Mouse (Mus musculus): Measurements from ENCODE around the gene Pdia5.

DNA sequence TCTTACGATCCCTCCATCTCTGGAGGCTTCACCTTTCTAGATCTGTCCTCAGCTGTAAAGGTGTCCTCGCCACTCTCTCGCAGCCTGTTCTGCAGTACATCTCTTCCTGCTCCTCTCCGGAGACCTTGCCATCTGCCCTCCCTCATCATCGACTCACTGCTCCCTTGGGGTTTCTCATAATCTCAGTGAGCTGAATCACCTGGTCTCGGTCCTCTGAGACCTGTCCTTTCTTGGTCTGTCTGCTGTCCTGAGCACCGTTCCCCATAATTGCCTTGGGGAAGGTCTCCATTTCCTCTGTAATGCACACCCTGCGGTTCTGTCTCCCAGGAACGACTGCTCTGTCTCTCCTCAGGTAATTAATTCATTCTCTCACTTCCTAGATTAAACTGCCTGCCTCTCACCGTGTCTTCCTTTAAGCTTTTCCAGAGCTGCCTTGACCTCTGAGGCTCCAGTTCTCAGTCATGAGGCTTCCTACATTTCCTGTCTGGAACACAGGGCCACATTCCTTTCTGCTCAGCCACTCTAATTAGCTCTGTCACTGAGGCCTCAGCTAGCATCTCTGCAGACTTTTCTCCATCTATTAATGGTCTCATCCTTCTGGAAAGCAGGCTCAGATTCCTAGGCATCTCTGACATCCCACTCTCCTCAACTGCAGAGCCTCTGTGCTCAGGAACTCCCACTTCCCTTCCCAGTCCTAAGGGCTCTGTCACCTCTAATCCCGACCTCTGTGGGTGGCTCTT, 18.8 kb upstream of the Pdia5 start:
- TF ChIP-seq GATA1 (IDR thresholded peaks at IDR 0.05; ENCODE audit: low read length) = no peak
- TF ChIP-seq TAL1 (IDR thresholded peaks at IDR 0.05; ENCODE audit: low read length) = no peak
